Mouse (Mus musculus) megakaryocyte, embryonic 14.5 days (primary cell): Measurements from ENCODE around the gene Msmb.

Experiments used
- FLI1 ChIP-seq: IDR thresholded peaks from 2 replicates; pipeline ENCODE4 v1.6.1; 2012; ENCODE audit warnings: low read length, inconsistent platforms, mixed read lengths
- GATA1 ChIP-seq: IDR thresholded peaks from 3 replicates; pipeline ENCODE4 v1.6.1; 2012; ENCODE audit warnings: mixed read lengths, low read length, inconsistent platforms, borderline replicate concordance

DNA sequence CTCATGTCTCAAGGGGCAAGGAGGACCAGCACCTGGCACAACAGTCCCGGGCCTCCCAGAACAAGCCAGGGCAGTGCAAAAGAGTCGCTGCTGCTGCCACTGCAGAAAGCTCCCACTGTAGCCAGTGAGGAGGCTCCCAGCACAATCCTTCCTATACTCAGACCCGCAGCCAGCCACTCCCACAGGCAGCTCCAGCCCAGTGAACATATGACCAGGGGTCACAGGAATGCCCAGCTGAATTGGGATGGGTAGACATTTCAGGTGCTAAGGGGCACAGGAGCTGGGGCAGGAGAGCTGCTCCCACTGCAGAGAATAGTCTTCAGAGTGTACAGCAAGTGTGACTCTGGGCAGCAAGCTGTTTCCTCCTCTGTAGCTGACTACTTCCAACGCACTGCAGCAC is 3.6 kb downstream of the Msmb start:
- TF ChIP-seq GATA1 (no peak), FLI1 (no peak)
